Mouse (Mus musculus): Measurements from ENCODE around the gene Mindy4. TPM values are rescaled to one million over a fixed set of nuclear protein-coding genes. Genes with fewer than 3 reads are reported as not detected.

The Mindy4 gene
- polyA plus RNA-seq, 1 experiment from 2014 or later: 24.2 TPM

DNA sequence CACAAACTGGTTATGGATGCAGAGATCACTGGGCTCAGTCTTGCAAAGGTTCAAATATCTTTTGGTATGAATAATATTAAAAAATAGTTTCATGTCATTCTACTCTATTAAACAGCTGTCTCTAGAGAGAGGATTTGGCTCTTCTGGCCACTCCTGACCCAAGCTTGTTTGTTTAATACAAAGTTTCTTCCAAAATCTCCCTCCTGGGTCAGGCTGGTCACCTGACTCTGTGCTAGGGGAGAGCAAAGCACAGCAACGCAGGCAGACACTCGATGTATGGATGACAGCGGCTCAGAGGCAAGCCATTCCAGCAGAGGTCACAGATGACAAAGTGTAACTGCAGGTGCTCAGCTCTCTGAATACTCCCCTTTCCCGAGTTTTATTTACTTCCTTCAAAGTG is 11.6 kb upstream of the Mindy4 start:
- DNase-seq (ENCODE audit: low spot score, missing footprints) (no peak), ATAC-seq (ENCODE audit: low FRiP score) (no peak)
- Histone ChIP-seq H3K27me3 (ENCODE audit: control insufficient read depth, insufficient read depth, low read length) (no peaks in the 10 kb centered on the region), H3K4me3 (ENCODE audit: low read depth, low read length) (no peak overlapping the region), H3K9me3 (ENCODE audit: control insufficient read depth, low read length) (no peaks in the 10 kb centered on the region), H3K4me1 (ENCODE audit: control insufficient read depth, insufficient read depth, low read length) (no peaks in the 10 kb centered on the region), H3K4me2 (no peak overlapping the region), H3K36me3 (ENCODE audit: control insufficient read depth, insufficient read depth, low read length) (no peaks in the 10 kb centered on the region), H3K9ac (ENCODE audit: low read length) (no peak overlapping the region), H3K27ac (ENCODE audit: low read depth, low read length) (no peak overlapping the region)
- WGBS: 75% methylated on average over 4 of the region's 4 CpGs

DNA sequence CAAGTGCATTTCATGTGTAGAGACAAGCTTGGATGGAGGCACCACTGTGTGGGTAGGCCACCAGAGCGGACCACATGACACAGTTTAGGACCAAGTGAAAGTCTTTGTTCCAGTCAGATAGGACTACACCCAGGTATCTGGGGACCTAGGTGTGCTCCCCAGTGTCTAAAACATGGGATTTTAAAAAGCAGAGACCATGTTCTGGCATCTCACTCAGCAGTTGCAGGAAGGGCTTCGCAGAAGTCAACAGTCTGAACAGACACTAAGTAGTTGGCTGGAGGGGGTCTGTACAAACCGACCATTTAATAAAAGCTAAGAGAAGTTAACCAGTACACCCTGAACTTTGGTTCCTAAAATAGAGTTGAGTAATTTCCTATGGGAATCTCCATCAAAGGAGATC is 10.0 kb upstream of the Mindy4 start:
- no peaks in the 10 kb centered on the region for H3K36me3 ChIP-seq (ENCODE audit: control insufficient read depth, insufficient read depth, low read length)
- H3K4me2 ChIP-seq: no peak overlapping the region
- H3K27me3 ChIP-seq (ENCODE audit: control insufficient read depth, insufficient read depth, low read length): no peaks in the 10 kb centered on the region
- H3K27ac ChIP-seq (ENCODE audit: low read depth, low read length): no peak overlapping the region
- 93% methylated on average over 3 of the region's 3 CpGs for WGBS
- no peak for ATAC-seq (ENCODE audit: low FRiP score)
- no peak overlapping the region for H3K9ac ChIP-seq (ENCODE audit: low read length)
- no peak for DNase-seq (ENCODE audit: low spot score, missing footprints)
- no peak overlapping the region for H3K4me3 ChIP-seq (ENCODE audit: low read depth, low read length)
- no peaks in the 10 kb centered on the region for H3K9me3 ChIP-seq (ENCODE audit: control insufficient read depth, low read length)
- no peaks in the 10 kb centered on the region for H3K4me1 ChIP-seq (ENCODE audit: control insufficient read depth, insufficient read depth, low read length)

DNA sequence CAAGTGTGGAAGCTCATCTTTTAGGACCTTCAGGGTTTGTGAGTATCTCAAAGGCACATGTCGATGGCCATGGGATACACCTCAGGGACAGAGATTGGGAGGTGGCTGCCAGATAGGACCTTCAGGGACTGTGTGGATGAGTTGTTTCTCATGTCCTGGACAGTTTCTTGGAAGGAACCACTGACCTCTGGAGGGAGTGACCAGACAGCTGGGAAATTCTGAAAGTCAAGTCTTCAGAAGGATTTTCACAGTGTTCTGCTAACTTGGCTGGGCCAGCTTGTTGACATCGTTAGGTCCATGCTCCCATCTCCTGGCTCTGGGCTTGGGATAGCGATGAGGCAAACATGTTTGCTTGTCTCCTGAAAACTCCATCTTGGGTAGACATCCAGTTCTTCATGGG is 4.1 kb upstream of the Mindy4 start:
- Histone ChIP-seq H3K4me1 (ENCODE audit: control insufficient read depth, insufficient read depth, low read length) (peaks cover 3% of the 10 kb centered on the region), H3K4me2 (no peak overlapping the region), H3K9me3 (ENCODE audit: control insufficient read depth, low read length) (no peaks in the 10 kb centered on the region), H3K9ac (ENCODE audit: low read length) (no peak overlapping the region), H3K27ac (ENCODE audit: low read depth, low read length) (no peak overlapping the region), H3K4me3 (ENCODE audit: low read depth, low read length) (no peak overlapping the region), H3K27me3 (ENCODE audit: control insufficient read depth, insufficient read depth, low read length) (no peaks in the 10 kb centered on the region), H3K36me3 (ENCODE audit: control insufficient read depth, insufficient read depth, low read length) (no peaks in the 10 kb centered on the region)
- no peak for ATAC-seq (ENCODE audit: low FRiP score)
- 94% methylated on average over 3 of the region's 3 CpGs for WGBS
- no peak for DNase-seq (ENCODE audit: low spot score, missing footprints)

DNA sequence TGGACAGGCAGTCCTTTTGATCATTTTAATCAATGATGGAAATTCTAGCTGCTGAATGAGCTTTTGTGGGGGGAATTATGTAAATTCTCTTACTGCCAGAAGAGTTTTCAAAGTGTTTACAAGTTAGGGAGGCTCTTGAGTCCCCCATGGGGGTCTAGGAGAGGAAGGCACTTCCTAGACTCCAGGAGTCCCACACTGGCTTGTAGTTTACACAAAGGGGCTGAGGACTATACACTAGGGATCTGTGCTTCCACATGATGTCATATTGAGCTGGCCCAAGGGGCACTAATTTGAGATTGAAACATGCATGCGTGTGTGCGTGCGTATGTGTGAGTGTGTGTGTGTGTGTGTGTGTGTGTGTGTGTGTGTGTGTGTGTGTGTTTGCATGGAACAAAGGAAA is 748 bp downstream of the Mindy4 start:
- DNase-seq (ENCODE audit: low spot score, missing footprints): peak; percentile 94
- Histone ChIP-seq H3K4me3 (ENCODE audit: low read depth, low read length) (peak overlapping the region; percentile 28), H3K9ac (ENCODE audit: low read length) (peak overlapping the region; percentile 52), H3K27me3 (ENCODE audit: control insufficient read depth, insufficient read depth, low read length) (no peaks in the 10 kb centered on the region), H3K36me3 (ENCODE audit: control insufficient read depth, insufficient read depth, low read length) (no peaks in the 10 kb centered on the region), H3K4me1 (ENCODE audit: control insufficient read depth, insufficient read depth, low read length) (peaks cover 8% of the 10 kb centered on the region), H3K9me3 (ENCODE audit: control insufficient read depth, low read length) (no peaks in the 10 kb centered on the region), H3K4me2 (peak overlapping the region; percentile 49), H3K27ac (ENCODE audit: low read depth, low read length) (peak overlapping the region; percentile 64)
- peak; percentile 53 for ATAC-seq (ENCODE audit: low FRiP score)
- WGBS: 73% methylated on average over 3 of the region's 3 CpGs

DNA sequence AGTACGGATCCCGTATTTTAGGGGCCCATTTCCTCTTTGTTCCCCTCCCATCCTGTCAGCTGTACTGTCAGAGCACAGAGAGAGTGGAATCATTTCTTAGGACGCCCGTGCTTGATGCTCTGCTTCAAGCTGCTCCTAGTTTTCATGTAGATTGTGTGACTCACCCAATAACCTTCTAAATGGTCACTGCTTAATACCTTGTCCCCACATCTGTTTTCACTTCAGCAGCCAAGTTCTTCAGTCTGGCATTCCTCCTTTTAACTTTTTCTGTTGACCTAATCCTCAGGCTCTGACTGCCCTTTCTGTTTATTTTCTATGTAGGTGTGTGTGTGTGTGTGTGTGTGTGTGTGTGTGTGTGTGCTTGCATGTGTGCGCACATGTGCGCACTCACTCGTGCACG is 4.6 kb downstream of the Mindy4 start:
- Histone ChIP-seq H3K36me3 (ENCODE audit: control insufficient read depth, insufficient read depth, low read length) (peaks cover 4% of the 10 kb centered on the region; the same call in 1 of the 2 replicates), H3K27me3 (ENCODE audit: control insufficient read depth, insufficient read depth, low read length) (no peaks in the 10 kb centered on the region), H3K9me3 (ENCODE audit: control insufficient read depth, low read length) (no peaks in the 10 kb centered on the region), H3K9ac (ENCODE audit: low read length) (no peak overlapping the region), H3K27ac (ENCODE audit: low read depth, low read length) (no peak overlapping the region), H3K4me2 (no peak overlapping the region), H3K4me1 (ENCODE audit: control insufficient read depth, insufficient read depth, low read length) (peaks cover 7% of the 10 kb centered on the region), H3K4me3 (ENCODE audit: low read depth, low read length) (no peak overlapping the region)
- 73% methylated on average over 8 of the region's 8 CpGs for WGBS
- DNase-seq (ENCODE audit: low spot score, missing footprints) (no peak), ATAC-seq (ENCODE audit: low FRiP score) (no peak)

DNA sequence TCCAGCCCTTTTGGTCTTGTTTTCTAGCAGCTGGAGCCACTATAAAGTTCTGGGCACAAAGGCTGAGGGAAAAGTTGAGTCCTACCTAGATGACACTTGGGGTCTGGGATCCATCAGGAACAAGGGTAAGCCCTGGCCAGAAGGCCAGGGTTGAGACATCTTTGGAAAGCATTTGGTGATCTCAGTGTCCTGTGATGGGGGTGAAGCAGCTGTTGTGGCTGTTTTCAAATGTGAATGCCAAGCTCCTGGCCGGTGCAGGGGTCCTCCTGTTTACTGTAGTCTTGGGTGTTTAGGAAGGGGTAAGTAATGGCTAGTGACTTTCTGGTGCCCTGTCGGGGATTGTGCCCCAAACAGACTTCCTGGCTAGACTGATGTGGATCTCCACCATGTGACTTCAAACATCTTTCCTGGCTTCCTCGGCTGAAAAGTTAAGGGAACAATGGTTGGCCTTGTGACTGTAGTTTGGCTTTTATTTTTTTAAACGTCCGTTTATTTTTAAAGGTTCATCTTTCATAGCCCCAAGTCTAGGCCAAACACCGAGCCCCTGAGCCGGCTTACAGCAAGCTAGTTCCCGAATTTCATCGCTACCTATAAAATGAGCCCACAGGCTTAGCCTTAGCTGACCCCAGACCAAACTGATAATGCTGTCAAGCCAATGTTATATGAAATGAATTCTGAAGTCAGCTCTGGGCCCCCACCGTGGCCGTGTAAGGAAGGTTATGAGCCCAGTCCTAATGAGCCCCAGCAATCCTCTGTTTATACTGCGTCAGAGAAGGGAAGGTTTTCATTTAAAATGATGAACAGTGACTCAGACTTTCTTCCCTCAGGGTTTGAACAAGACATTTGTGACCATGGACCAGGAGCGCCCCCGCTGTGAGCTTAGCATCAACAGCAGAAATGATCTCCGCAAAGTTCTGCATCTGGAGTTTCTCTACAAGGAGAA is 7.5 kb downstream of the Mindy4 start:
- DNase-seq (ENCODE audit: low spot score, missing footprints) (no peak), ATAC-seq (ENCODE audit: low FRiP score) (no peak)
- Histone ChIP-seq H3K36me3 (ENCODE audit: control insufficient read depth, insufficient read depth, low read length) (peaks cover 4% of the 10 kb centered on the region; the same call in 1 of the 2 replicates), H3K9ac (ENCODE audit: low read length) (no peak overlapping the region), H3K27ac (ENCODE audit: low read depth, low read length) (no peak overlapping the region), H3K9me3 (ENCODE audit: control insufficient read depth, low read length) (no peaks in the 10 kb centered on the region), H3K27me3 (ENCODE audit: control insufficient read depth, insufficient read depth, low read length) (no peaks in the 10 kb centered on the region), H3K4me3 (ENCODE audit: low read depth, low read length) (no peak overlapping the region), H3K4me1 (ENCODE audit: control insufficient read depth, insufficient read depth, low read length) (no peaks in the 10 kb centered on the region), H3K4me2 (no peak overlapping the region)
- WGBS: 78% methylated on average over 15 of the region's 15 CpGs

DNA sequence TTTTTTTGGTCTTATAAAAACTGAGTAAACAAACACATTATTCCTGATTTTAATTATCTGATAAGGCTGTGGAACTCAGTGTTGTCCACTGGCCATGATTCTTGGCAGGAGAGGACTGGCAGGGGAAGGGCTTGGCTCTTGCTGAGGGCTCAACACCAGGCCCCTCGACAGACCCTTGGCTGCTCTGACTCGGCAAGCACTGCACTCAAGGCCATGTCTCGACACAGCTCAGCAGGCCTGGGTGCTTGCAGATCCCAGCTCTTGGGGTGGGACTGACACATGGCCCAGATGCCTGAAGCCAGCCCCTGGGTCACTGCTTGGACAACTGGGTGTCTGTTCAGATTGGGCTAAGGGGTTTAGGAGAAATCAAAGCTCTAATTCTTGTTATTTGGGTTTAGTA is 11.4 kb downstream of the Mindy4 start:
- H3K4me1 ChIP-seq (ENCODE audit: control insufficient read depth, insufficient read depth, low read length): no peaks in the 10 kb centered on the region
- no peaks in the 10 kb centered on the region for H3K27me3 ChIP-seq (ENCODE audit: control insufficient read depth, insufficient read depth, low read length)
- H3K9me3 ChIP-seq (ENCODE audit: control insufficient read depth, low read length): no peaks in the 10 kb centered on the region
- H3K4me2 ChIP-seq: no peak overlapping the region
- no peak overlapping the region for H3K9ac ChIP-seq (ENCODE audit: low read length)
- H3K36me3 ChIP-seq (ENCODE audit: control insufficient read depth, insufficient read depth, low read length): peaks cover 7% of the 10 kb centered on the region
- 78% methylated on average over 3 of the region's 3 CpGs for WGBS
- H3K4me3 ChIP-seq (ENCODE audit: low read depth, low read length): no peak overlapping the region
- no peak overlapping the region for H3K27ac ChIP-seq (ENCODE audit: low read depth, low read length)
- no peak for ATAC-seq (ENCODE audit: low FRiP score)
- DNase-seq (ENCODE audit: low spot score, missing footprints): no peak

DNA sequence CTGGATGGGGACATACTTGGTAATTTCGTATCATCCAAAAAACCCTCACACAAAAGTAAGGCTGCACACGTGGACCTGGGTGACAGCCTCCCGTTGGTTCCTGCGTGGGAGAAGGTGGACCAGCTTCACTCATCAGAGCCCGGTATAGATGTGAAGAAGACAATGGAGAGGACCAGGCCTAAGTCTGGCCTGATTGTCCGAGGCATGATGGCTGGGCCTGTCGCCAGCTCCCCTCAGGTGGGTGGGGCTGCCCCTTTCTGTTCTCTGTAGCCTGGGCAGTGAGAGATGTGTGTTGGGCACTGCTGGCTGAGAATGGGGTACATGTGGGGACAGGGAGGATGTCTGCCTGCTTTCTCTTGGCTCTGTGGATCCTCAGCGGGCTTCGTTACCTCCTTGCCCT is 15.0 kb downstream of the Mindy4 start:
- peaks cover 3% of the 10 kb centered on the region for H3K36me3 ChIP-seq (ENCODE audit: control insufficient read depth, insufficient read depth, low read length)
- no peak for ATAC-seq (ENCODE audit: low FRiP score)
- no peak overlapping the region for H3K27ac ChIP-seq (ENCODE audit: low read depth, low read length)
- H3K9me3 ChIP-seq (ENCODE audit: control insufficient read depth, low read length): no peaks in the 10 kb centered on the region
- no peaks in the 10 kb centered on the region for H3K27me3 ChIP-seq (ENCODE audit: control insufficient read depth, insufficient read depth, low read length)
- no peak overlapping the region for H3K4me3 ChIP-seq (ENCODE audit: low read depth, low read length)
- H3K9ac ChIP-seq (ENCODE audit: low read length): no peak overlapping the region
- no peak for DNase-seq (ENCODE audit: low spot score, missing footprints)
- no peak overlapping the region for H3K4me2 ChIP-seq
- H3K4me1 ChIP-seq (ENCODE audit: control insufficient read depth, insufficient read depth, low read length): no peaks in the 10 kb centered on the region
- WGBS: 91% methylated on average over 9 of the region's 9 CpGs

DNA sequence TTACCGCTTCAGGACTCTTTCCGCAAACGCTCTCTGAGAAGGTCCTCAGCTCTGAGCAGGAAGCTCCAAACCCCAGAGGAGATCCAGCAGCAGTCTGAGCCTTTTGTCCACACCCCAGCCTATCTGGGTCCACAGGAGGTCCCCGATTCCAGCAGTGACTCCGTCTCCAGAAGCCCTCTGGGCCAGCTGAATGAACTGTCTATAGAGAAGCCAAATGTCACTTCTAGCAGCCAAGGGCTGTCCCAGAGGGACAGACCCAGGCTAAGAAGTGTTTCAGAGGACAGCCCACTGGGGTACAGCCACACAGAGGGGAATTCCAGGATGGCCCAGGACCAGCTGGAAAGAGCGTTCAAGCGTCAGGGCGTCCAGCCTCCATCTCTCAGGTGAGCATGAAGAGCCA is 20.8 kb downstream of the Mindy4 start:
- WGBS: 91% methylated on average over 8 of the region's 8 CpGs
- ATAC-seq (ENCODE audit: low FRiP score) (no peak), DNase-seq (ENCODE audit: low spot score, missing footprints) (no peak)
- Histone ChIP-seq H3K27ac (ENCODE audit: low read depth, low read length) (no peak overlapping the region), H3K9me3 (ENCODE audit: control insufficient read depth, low read length) (no peaks in the 10 kb centered on the region), H3K9ac (ENCODE audit: low read length) (no peak overlapping the region), H3K4me3 (ENCODE audit: low read depth, low read length) (no peak overlapping the region), H3K36me3 (ENCODE audit: control insufficient read depth, insufficient read depth, low read length) (peaks cover 7% of the 10 kb centered on the region; the same call in 1 of the 2 replicates), H3K27me3 (ENCODE audit: control insufficient read depth, insufficient read depth, low read length) (no peaks in the 10 kb centered on the region), H3K4me2 (no peak overlapping the region), H3K4me1 (ENCODE audit: control insufficient read depth, insufficient read depth, low read length) (no peaks in the 10 kb centered on the region)
